Mouse (Mus musculus) forebrain, embryonic 13.5 days (tissue): ENCODE measurements around the gene Wnt6. TPM values are rescaled to one million over a fixed set of nuclear protein-coding genes. Genes with fewer than 3 reads are reported as not detected.

Experiments
- ATAC-seq: fragments of 200-750 bp; cut with Nextera tagmentation; 2 replicates; pipeline ENCODE4 v1.8.0; 2017
- H3K27ac ChIP-seq: fragments of 300-500 bp; sonication (generic); 2 replicates; pipeline ENCODE4 v1.5.1; 2015; ENCODE audit warnings: inconsistent platforms, mild to moderate bottlenecking, moderate library complexity
- H3K27me3 ChIP-seq: fragments of 300-500 bp; sonication (generic); 2 replicates; pipeline ENCODE4 v1.6.1; 2015; ENCODE audit warnings: mild to moderate bottlenecking, inconsistent platforms
- H3K36me3 ChIP-seq: fragments of 300-500 bp; sonication (generic); 2 replicates; pipeline ENCODE4 v1.6.1; 2015; ENCODE audit warnings: mild to moderate bottlenecking, inconsistent platforms; ENCODE audit not compliant: poor library complexity, severe bottlenecking
- H3K4me1 ChIP-seq: fragments of 300-500 bp; sonication (generic); 2 replicates; pipeline ENCODE4 v1.6.1; 2015; ENCODE audit warnings: inconsistent platforms
- H3K4me2 ChIP-seq: fragments of 300-500 bp; sonication (generic); 2 replicates; pipeline ENCODE4 v1.6.1; 2015; ENCODE audit warnings: inconsistent platforms, mild to moderate bottlenecking, moderate library complexity
- H3K4me3 ChIP-seq: fragments of 300-500 bp; sonication (generic); 2 replicates; pipeline ENCODE4 v1.5.1; 2015; ENCODE audit warnings: mild to moderate bottlenecking, inconsistent platforms
- H3K9ac ChIP-seq: fragments of 300-500 bp; sonication (generic); 2 replicates; pipeline ENCODE4 v1.6.1; 2015; ENCODE audit warnings: mild to moderate bottlenecking, inconsistent platforms
- H3K9me3 ChIP-seq: fragments of 300-500 bp; sonication (generic); replicated peaks from 2 replicates; pipeline ENCODE4 v1.6.1; 2016; ENCODE audit warnings: inconsistent platforms
- WGBS: fragments of 180-500 bp; shearing (Covaris S2); methylation state at CpG from one replicate; pipeline ENCODE4 v1.1.7; 2015; 5-methylcytosine and 5-hydroxymethylcytosine counted together
- polyA plus RNA-seq: library from polyadenylated mRNA; unstranded; fragments of >200 nt; fragmentation: Nextera tagmentation; extraction: Ambion mirVana; gene quantifications from 2 replicates; pipeline ENCODE4 v1.2.1, GENCODE M21; 2015

The Wnt6 gene
- polyA plus RNA-seq, 1 experiment from 2014 or later = 0.92 TPM

- Histone ChIP-seq H3K27ac (no peak overlapping the region), H3K4me2 (no peak overlapping the region), H3K4me1 (peaks cover 6% of the 10 kb centered on the region), H3K4me3 (no peak overlapping the region), H3K9ac (no peak overlapping the region), H3K9me3 (no peaks in the 10 kb centered on the region), H3K36me3 (no peaks in the 10 kb centered on the region), H3K27me3 (peaks cover 96% of the 10 kb centered on the region)
- WGBS = 35% methylated on average over 3 of the region's 3 CpGs
- no peak for ATAC-seq
Observed at GRCm38 (mm10) chr1:74778934-74779486, 7.3 kb downstream of the Wnt6 start.

DNA sequence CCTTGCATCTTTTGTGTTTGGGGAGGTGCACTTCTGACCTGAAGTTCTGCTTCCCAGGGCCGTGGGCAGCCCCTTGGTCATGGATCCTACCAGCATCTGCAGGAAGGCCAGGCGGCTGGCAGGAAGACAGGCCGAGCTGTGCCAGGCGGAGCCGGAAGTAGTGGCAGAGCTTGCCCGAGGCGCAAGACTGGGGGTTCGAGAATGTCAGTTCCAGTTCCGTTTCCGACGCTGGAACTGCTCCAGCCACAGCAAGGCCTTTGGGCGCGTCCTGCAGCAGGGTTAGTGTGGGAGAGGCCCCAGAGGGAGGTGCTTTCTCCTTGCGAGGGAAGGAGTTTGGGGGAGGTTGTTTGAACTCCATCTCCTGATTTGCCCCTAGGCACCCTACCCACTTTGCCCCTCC is 10.4 kb downstream of the Wnt6 start:
- Histone ChIP-seq H3K4me3 (no peak overlapping the region), H3K9me3 (no peaks in the 10 kb centered on the region), H3K4me2 (no peak overlapping the region), H3K4me1 (peaks cover 11% of the 10 kb centered on the region), H3K36me3 (no peaks in the 10 kb centered on the region), H3K27me3 (peaks cover 94% of the 10 kb centered on the region), H3K9ac (no peak overlapping the region), H3K27ac (no peak overlapping the region)
- ATAC-seq = no peak
- WGBS = 8% methylated on average over 14 of the region's 14 CpGs

GRCm38 (mm10) chr1:74783554-74783953 is 11.9 kb downstream of the Wnt6 start:
- Histone ChIP-seq H3K27me3 (peaks cover 94% of the 10 kb centered on the region), H3K9me3 (no peaks in the 10 kb centered on the region), H3K4me3 (peak overlapping the region; percentile 46), H3K4me1 (peaks cover 11% of the 10 kb centered on the region), H3K4me2 (peak overlapping the region; percentile 80), H3K27ac (no peak overlapping the region), H3K36me3 (no peaks in the 10 kb centered on the region), H3K9ac (no peak overlapping the region)
- ATAC-seq = no peak
- WGBS = 2% methylated on average over 13 of the region's 13 CpGs

DNA sequence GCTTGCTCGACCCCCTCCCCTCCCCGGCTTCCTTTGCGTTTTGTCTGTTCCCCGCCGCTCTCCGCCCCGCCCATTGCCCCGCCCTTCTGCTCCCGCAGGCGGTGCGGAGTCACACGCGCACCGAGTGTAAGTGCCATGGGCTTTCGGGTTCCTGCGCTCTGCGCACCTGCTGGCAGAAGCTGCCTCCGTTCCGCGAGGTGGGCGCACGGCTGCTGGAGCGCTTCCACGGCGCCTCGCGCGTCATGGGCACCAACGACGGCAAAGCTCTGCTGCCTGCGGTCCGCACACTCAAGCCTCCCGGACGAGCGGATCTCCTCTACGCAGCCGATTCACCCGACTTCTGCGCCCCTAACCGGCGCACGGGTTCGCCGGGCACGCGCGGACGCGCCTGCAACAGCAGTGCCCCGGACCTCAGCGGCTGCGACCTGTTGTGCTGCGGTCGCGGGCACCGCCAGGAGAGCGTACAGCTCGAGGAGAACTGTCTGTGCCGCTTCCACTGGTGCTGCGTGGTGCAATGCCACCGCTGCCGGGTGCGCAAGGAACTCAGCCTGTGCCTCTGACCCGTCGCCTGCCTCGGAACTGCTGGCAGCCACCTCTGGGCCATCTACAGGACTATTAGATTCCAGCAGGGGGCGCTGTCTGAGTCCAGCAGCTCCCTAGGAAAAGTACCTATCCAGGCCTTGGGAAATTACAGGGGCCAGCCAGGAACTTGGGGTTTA is 12.5 kb downstream of the Wnt6 start:
- H3K36me3 ChIP-seq = no peaks in the 10 kb centered on the region
- H3K4me1 ChIP-seq = peaks cover 11% of the 10 kb centered on the region
- peak overlapping the region; percentile 46 for H3K4me3 ChIP-seq
- peaks cover 94% of the 10 kb centered on the region for H3K27me3 ChIP-seq
- H3K4me2 ChIP-seq = peak overlapping the region; percentile 80
- peak overlapping the region; percentile 34; the same call in 1 of the 2 replicates for H3K9ac ChIP-seq
- no peak overlapping the region for H3K27ac ChIP-seq
- under 1% methylated on average over 67 of the region's 67 CpGs for WGBS
- ATAC-seq = peak; percentile 61
- H3K9me3 ChIP-seq = no peaks in the 10 kb centered on the region

GRCm38 (mm10) chr1:74787846-74788245 is 16.2 kb downstream of the Wnt6 start:
- WGBS = 6% methylated on average over 7 of the region's 7 CpGs
- Histone ChIP-seq H3K9me3 (no peaks in the 10 kb centered on the region), H3K4me2 (no peak overlapping the region), H3K4me1 (peaks cover 29% of the 10 kb centered on the region), H3K27ac (no peak overlapping the region), H3K9ac (no peak overlapping the region), H3K27me3 (peaks cover 99% of the 10 kb centered on the region), H3K4me3 (no peak overlapping the region), H3K36me3 (no peaks in the 10 kb centered on the region)
- ATAC-seq = peak; percentile 60

DNA sequence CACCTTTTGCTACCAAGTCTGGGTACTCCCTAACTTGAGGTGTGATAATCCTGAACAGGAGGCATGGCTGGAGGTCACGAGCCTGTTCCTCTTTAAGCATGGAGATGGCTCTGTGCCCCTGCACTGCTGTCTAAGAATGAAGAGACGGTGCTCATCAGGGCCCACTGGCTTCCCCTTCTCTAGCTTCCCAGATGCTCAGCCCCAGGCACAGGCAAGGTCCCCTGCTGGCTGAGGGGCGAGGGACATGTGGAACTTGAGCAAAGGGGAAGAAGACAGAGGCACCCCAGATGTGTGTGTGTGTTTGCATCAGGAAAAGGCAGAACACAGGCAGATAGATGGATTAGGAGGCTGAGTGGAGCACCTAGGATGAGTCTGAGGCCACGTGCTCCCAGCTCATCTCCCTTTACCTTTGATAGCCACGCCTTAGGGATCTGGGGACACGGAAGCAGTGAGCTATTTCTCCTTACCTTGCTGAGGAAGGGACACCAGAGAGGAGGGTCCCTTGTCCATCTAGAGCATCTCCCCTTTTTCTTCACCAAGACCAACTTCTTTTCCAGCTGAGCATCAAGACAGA is 17.0 kb downstream of the Wnt6 start:
- peaks cover 99% of the 10 kb centered on the region for H3K27me3 ChIP-seq
- no peaks in the 10 kb centered on the region for H3K36me3 ChIP-seq
- no peak overlapping the region for H3K4me2 ChIP-seq
- no peak overlapping the region for H3K4me3 ChIP-seq
- H3K27ac ChIP-seq = no peak overlapping the region
- ATAC-seq = no peak
- H3K9me3 ChIP-seq = no peaks in the 10 kb centered on the region
- no peak overlapping the region for H3K9ac ChIP-seq
- peaks cover 32% of the 10 kb centered on the region for H3K4me1 ChIP-seq
- WGBS = 10% methylated on average over 6 of the region's 6 CpGs

- H3K36me3 ChIP-seq = no peaks in the 10 kb centered on the region
- ATAC-seq = no peak
- H3K9me3 ChIP-seq = no peaks in the 10 kb centered on the region
- H3K4me2 ChIP-seq = no peak overlapping the region
- H3K4me3 ChIP-seq = no peak overlapping the region
- peaks cover 99% of the 10 kb centered on the region for H3K27me3 ChIP-seq
- H3K9ac ChIP-seq = no peak overlapping the region
- peaks cover 38% of the 10 kb centered on the region for H3K4me1 ChIP-seq
- 5% methylated on average over 3 of the region's 3 CpGs for WGBS
- H3K27ac ChIP-seq = no peak overlapping the region
Observed at GRCm38 (mm10) chr1:74790095-74790494, 18.4 kb downstream of the Wnt6 start.

DNA sequence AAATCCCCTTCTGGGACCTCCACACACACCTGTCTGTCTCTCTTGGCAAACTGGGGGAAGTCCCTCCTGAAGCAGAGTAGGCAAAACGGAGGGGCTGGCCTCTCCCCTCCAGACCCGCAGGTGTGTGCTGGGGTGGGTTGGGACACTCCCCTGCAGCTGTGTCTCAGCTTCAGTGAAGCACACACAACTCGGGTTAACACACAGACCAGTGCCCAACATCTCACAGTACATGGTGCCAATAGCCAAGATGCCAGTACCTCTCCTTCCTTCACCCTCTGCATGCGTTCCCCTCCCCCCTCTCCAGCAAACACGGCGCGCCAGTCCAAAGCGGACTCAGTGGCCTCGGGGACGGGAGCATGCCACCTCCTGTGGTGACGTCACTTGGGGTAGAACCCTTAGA is 19.6 kb downstream of the Wnt6 start, which contains the start of gene Wnt10a:
Gene Wnt10a (plus strand): TSS at position 268 of the 400 bp plus-strand sequence.
- Histone ChIP-seq H3K27ac (no peak within 1 kb of the TSS), H3K36me3 (no peaks in the 10 kb centered on the region), H3K27me3 (peaks cover 100% of the 10 kb centered on the region), H3K4me1 (peaks cover 39% of the 10 kb centered on the region), H3K4me2 (peak within 1 kb of the TSS; percentile 57), H3K9ac (peak within 1 kb of the TSS; percentile 51), H3K4me3 (peak within 1 kb of the TSS; percentile 27), H3K9me3 (no peaks in the 10 kb centered on the region)
- 0% methylated on average over 11 of the region's 11 CpGs for WGBS
- ATAC-seq = no peak

DNA sequence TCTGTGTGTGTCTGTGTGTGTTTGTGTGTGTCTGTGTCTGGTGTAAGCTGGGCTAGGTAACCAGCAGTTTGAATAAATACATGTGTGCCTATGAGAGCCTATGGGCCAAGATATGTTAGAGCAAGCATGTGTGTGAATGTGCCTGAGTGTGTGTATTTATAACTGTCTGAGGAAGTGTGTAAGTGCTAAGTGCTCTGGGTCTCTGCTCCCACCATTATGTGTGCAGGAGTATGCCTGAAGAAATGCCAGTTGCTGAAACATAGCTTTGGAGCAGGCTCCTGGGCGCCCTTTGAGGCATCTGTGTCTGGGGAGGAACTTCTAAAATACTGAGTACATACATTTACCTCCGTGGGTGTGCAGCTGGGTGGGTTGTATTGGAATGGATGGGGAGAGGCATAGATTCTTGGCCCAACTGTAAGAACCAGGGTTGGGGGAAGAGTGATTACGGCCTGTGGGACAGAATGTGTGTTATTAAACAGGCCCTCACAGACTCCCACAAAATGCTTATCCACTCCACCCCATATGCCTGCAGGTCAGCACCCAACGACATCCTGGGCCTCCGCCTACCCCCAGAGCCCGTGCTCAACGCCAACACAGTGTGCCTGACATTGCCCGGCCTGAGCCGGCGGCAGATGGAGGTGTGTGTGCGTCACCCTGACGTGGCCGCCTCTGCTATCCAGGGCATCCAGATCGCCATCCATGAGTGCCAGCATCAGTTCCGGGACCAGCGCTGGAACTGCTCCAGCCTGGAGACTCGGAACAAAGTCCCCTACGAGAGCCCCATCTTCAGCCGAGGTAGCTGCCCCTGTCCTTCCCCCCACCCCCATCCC is 21.4 kb downstream of the Wnt6 start:
- Histone ChIP-seq H3K4me2 (no peak overlapping the region), H3K9ac (no peak overlapping the region), H3K9me3 (no peaks in the 10 kb centered on the region), H3K27me3 (peaks cover 100% of the 10 kb centered on the region), H3K36me3 (no peaks in the 10 kb centered on the region), H3K4me1 (peaks cover 56% of the 10 kb centered on the region), H3K4me3 (no peak overlapping the region), H3K27ac (no peak overlapping the region)
- ATAC-seq = no peak
- WGBS = 10% methylated on average over 19 of the region's 19 CpGs

- Histone ChIP-seq H3K9ac (peak overlapping the region; percentile 37; the same call in 1 of the 2 replicates), H3K36me3 (no peaks in the 10 kb centered on the region), H3K4me3 (peak overlapping the region; percentile 27), H3K4me1 (peaks cover 65% of the 10 kb centered on the region), H3K27ac (no peak overlapping the region), H3K27me3 (peaks cover 99% of the 10 kb centered on the region), H3K4me2 (peak overlapping the region; percentile 48), H3K9me3 (no peaks in the 10 kb centered on the region)
- under 1% methylated on average over 32 of the region's 38 CpGs for WGBS
- no peak for ATAC-seq
Observed at GRCm38 (mm10) chr1:74794487-74795144, 22.9 kb downstream of the Wnt6 start.

DNA sequence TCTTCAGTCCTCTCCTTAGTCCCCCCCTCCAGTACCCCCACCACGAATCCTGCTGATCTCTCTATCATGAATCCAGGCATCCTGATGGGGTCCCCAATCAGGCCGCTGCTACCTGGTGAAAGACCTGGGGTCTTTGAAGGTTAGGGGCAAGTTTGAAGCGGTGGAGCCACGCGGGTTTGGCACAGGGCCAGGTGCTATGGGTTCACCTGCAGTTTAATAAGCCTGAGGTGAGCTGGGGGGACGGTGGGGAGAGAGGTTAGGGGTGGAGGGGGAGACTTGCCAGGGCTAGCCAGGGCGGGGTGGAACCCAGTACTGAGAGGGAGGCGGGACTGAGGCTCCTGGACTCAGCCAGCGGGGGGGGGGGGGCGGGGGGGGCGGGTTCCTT is 23.4 kb downstream of the Wnt6 start:
- peaks cover 67% of the 10 kb centered on the region for H3K4me1 ChIP-seq
- H3K4me2 ChIP-seq = peak overlapping the region; percentile 48
- no peaks in the 10 kb centered on the region for H3K9me3 ChIP-seq
- WGBS = 2% methylated on average over 7 of the region's 11 CpGs
- ATAC-seq = no peak
- H3K27me3 ChIP-seq = peaks cover 99% of the 10 kb centered on the region
- peak overlapping the region; percentile 27 for H3K4me3 ChIP-seq
- no peak overlapping the region for H3K9ac ChIP-seq
- H3K36me3 ChIP-seq = no peaks in the 10 kb centered on the region
- H3K27ac ChIP-seq = no peak overlapping the region
